Mouse (Mus musculus) liver, adult 2 months (tissue): Measurements from ENCODE around the gene Tmc3.

Experiments
- CTCF ChIP-seq: fragments of 200-500 bp; IDR thresholded peaks from 2 replicates; pipeline ENCODE4 v1.5.1; 2011; ENCODE audit warnings: low read depth, low read length, control low read depth
- POLR2A ChIP-seq: fragments of 200-500 bp; IDR thresholded peaks from 2 replicates; pipeline ENCODE4 v1.6.1; 2011; ENCODE audit warnings: low read length, control low read depth; ENCODE audit not compliant: insufficient read depth; ENCODE audit errors: extremely low read depth

- TF ChIP-seq CTCF (no peak), POLR2A (no peak)
These were observed 69.5 kb downstream of the Tmc3 start for GRCm38 (mm10) chr7:83654196-83654595.
